Mouse (Mus musculus) liver, adult 2 months (tissue): ENCODE measurements around the gene Gpr4. TPM values are rescaled to one million over a fixed set of nuclear protein-coding genes. Genes with fewer than 3 reads are reported as not detected.

Source experiments
- DNase-seq: peaks from one replicate; pipeline ENCODE4 v3.0.0-alpha.2; 2011; ENCODE audit warnings: low read depth, low spot score; ENCODE audit errors: extremely low read depth
- H3K27ac ChIP-seq: fragments of 200-500 bp; replicated peaks from 2 replicates; pipeline ENCODE4 v1.5.1; 2012; ENCODE audit warnings: low read depth, mild to moderate bottlenecking, control low read depth, inconsistent platforms, low read length; ENCODE audit not compliant: insufficient read depth
- H3K27me3 ChIP-seq: fragments of 200-500 bp; 2 replicates; pipeline ENCODE4 v1.6.1; 2012; ENCODE audit warnings: mild to moderate bottlenecking, moderate library complexity, low read length, inconsistent platforms; ENCODE audit not compliant: control insufficient read depth, insufficient read depth
- H3K36me3 ChIP-seq: fragments of 200-500 bp; 2 replicates; pipeline ENCODE4 v1.6.1; 2012; ENCODE audit warnings: low read length, inconsistent platforms; ENCODE audit not compliant: control insufficient read depth, insufficient read depth
- H3K4me1 ChIP-seq: fragments of 200-500 bp; 2 replicates; pipeline ENCODE4 v1.6.1; 2011; ENCODE audit warnings: low read length; ENCODE audit not compliant: control insufficient read depth, insufficient read depth
- H3K4me3 ChIP-seq: fragments of 200-500 bp; 2 replicates; pipeline ENCODE4 v1.5.1; 2011; ENCODE audit warnings: low read depth, mild to moderate bottlenecking, control low read depth, low read length, moderate library complexity; ENCODE audit not compliant: insufficient read depth
- H3K79me2 ChIP-seq: fragments of 200-500 bp; 2 replicates; pipeline ENCODE4 v1.6.1; 2012; ENCODE audit warnings: inconsistent platforms, mild to moderate bottlenecking, low read length, moderate library complexity; ENCODE audit not compliant: control insufficient read depth, insufficient read depth
- H3K9ac ChIP-seq: fragments of 200-500 bp; 2 replicates; pipeline ENCODE4 v1.6.1; 2012; ENCODE audit warnings: low read depth, mild to moderate bottlenecking, control low read depth, inconsistent platforms, low read length
- CTCF ChIP-seq: fragments of 200-500 bp; IDR thresholded peaks from 2 replicates; pipeline ENCODE4 v1.5.1; 2011; ENCODE audit warnings: low read depth, low read length, control low read depth
- POLR2A ChIP-seq: fragments of 200-500 bp; IDR thresholded peaks from 2 replicates; pipeline ENCODE4 v1.6.1; 2011; ENCODE audit warnings: low read length, control low read depth; ENCODE audit not compliant: insufficient read depth; ENCODE audit errors: extremely low read depth
- WGBS: fragments of 180-500 bp; shearing (Covaris S2); methylation state at CpG from one replicate; pipeline ENCODE4 v1.1.7; 2018; 5-methylcytosine and 5-hydroxymethylcytosine counted together
- polyA plus RNA-seq: library from polyadenylated mRNA; depleted of rRNA; stranded (reverse); fragments of >200 nt; gene quantifications from 2 replicates; pipeline ENCODE4 v1.2.3, GENCODE M21; 2012
- total RNA-seq: library from RNA; depleted of rRNA; stranded (reverse); fragments of >200 nt; gene quantifications from 2 replicates; pipeline ENCODE4 v1.2.3, GENCODE M21; 2014

Gpr4 gene
- total and polyA plus RNA-seq, 2 experiments: 0.09 to 2.7 TPM

DNA sequence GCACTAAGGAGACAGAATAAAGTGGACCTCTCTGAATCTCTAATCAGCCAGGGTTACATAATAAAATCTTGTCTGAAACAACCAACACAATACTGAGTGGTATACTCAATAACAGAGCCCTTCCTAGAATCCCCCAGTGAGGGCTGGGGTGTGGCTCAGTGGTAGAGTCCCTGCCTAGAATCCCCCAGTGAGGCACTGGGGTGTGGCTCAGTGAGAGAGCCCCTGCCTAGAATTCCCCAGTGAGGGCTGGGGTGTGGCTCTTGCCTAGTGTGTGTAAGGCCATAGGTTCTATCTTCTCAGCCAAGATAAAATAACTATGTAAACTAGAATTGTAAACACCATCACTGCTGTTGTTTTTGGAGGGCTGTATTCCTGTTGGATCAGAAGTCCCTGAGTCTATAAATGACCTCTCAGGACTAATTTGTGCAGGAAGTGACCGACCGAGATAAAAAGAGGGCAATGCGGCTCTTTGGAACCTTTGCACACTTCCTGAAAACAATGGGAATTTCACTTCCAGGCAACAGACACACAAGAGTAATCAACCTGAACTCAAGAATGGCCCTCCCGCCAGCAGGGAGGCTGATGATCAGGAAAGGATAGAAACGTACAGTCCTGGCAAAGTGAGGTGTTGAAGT lies 1.2 kb upstream of the Gpr4 start:
- Histone ChIP-seq H3K36me3 (no peaks in the 10 kb centered on the region), H3K9ac (no peak overlapping the region), H3K79me2 (no peaks in the 10 kb centered on the region), H3K27me3 (no peaks in the 10 kb centered on the region), H3K4me1 (no peaks in the 10 kb centered on the region; the same call in 1 of the 2 replicates), H3K4me3 (no peak overlapping the region), H3K27ac (peak overlapping the region; percentile 23; the same call in 1 of the 2 replicates)
- 67% methylated on average over 5 of the region's 5 CpGs for WGBS
- no peak for DNase-seq
- no peak for TF ChIP-seq POLR2A
- TF ChIP-seq CTCF: no peak

DNA sequence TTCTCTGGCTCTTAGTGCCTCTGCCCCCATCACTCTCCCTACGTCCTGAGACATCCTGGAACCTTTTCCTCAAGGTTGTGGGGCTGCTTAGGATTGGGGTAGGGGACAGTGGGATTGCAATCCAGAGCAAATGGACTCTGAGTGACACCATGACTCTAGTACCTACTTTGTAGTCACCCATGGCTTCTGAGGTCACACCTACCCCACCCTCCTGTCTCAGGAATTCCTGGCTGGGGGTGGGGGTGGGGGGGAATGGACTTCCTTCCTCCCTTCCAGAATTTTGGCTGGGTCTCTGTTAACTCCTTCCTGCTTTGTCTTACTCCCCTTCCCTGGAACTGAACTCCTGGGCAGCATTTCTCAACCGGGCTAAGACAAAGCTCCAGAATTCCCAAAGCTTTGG lies 1.0 kb downstream of the Gpr4 start:
- Histone ChIP-seq H3K9ac (no peak overlapping the region), H3K27me3 (no peaks in the 10 kb centered on the region)
- no peak for DNase-seq

DNA sequence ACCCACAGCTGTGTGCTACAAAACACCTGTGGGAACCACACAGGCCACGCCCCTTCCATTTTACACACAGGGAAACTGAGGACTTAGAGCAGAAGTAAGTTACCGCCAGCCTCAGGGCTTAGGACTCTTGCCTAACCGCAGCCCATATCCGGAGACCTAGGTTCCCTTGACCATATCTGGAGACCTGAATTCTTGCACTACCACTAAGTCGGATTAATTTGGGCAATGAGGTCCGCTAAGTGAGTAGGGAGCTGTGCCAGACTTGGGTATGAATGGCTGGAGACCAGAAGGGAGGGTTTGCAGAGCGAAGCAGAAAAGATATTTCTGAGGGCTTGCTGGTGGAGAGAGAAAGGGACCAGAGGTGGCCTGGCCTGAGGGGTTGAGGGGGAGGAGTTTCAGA lies 2.0 kb downstream of the Gpr4 start:
- H3K4me1 ChIP-seq: peaks cover 3% of the 10 kb centered on the region; the same call in 1 of the 2 replicates
- DNase-seq: no peak
- no peaks in the 10 kb centered on the region for H3K27me3 ChIP-seq
- H3K79me2 ChIP-seq: no peaks in the 10 kb centered on the region
- H3K4me3 ChIP-seq: no peak overlapping the region
- no peak for TF ChIP-seq CTCF
- TF ChIP-seq POLR2A: no peak
- H3K9ac ChIP-seq: no peak overlapping the region
- 62% methylated on average over 7 of the region's 7 CpGs for WGBS
- no peak overlapping the region for H3K27ac ChIP-seq
- H3K36me3 ChIP-seq: no peaks in the 10 kb centered on the region

More for the DNA sequence above, 1.0 kb downstream of the Gpr4 start:
- Histone ChIP-seq H3K27ac (no peak overlapping the region), H3K4me3 (peak overlapping the region; percentile 42; the same call in 1 of the 2 replicates), H3K36me3 (no peaks in the 10 kb centered on the region), H3K4me1 (peaks cover 3% of the 10 kb centered on the region; the same call in 1 of the 2 replicates), H3K79me2 (no peaks in the 10 kb centered on the region)
- 72% methylated on average over 2 of the region's 2 CpGs for WGBS
- TF ChIP-seq CTCF (no peak), POLR2A (no peak)

DNA sequence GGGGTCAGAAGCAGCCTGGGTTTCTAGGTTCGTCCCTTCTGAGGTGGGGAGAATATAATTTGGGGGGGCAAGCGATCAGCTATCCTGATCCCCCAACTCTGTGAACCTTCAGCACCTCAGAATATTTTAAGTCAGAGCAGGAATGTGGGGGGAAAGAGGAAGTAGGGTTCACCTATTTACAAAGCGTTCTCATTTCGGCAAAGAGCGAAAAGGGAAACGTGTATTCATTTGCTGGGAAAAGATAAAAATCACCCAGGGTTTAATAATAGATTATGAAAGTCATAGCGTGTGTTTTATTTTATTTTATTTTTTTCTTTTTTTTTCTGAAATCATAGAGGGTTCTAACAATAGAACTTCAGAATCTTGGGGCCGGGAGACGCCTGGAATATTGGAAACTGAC lies 2.6 kb downstream of the Gpr4 start:
- DNase-seq: no peak
- WGBS: 65% methylated on average over 9 of the region's 9 CpGs
- no peak overlapping the region for H3K27ac ChIP-seq
- no peak overlapping the region for H3K4me3 ChIP-seq
- H3K9ac ChIP-seq: no peak overlapping the region
- no peaks in the 10 kb centered on the region for H3K79me2 ChIP-seq
- TF ChIP-seq POLR2A (no peak), CTCF (no peak)
- peaks cover 3% of the 10 kb centered on the region; the same call in 1 of the 2 replicates for H3K4me1 ChIP-seq
- no peaks in the 10 kb centered on the region for H3K27me3 ChIP-seq
- H3K36me3 ChIP-seq: no peaks in the 10 kb centered on the region

DNA sequence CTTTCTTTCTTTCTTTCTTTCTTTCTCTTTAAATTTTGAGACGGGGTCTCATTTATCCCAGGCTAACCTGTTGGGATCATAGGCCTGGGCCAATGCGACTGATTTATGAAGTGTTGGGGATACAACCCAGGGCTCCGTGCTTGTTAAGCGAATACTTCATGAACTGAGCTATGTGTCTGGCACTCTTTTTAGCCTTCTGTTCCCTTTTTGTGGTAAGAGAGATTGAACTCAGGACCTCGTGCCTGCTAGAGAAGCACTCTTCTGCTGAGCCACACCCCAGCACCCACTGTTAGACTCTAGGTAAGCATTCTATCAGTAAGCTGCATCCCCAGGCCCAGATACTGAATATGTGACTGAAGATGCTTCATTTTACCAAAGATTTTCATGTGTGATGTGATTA lies 5.2 kb downstream of the Gpr4 start:
- H3K4me1 ChIP-seq: 0 out of 2 replicates have a peak, but pooled peaks cover 3% of the 10 kb centered on the region
- no peaks in the 10 kb centered on the region for H3K27me3 ChIP-seq
- TF ChIP-seq CTCF (no peak), POLR2A (no peak)
- no peak for DNase-seq
- no peak overlapping the region for H3K27ac ChIP-seq
- 61% methylated on average over 5 of the region's 5 CpGs for WGBS
- H3K36me3 ChIP-seq: no peaks in the 10 kb centered on the region
- H3K4me3 ChIP-seq: no peak overlapping the region
- no peaks in the 10 kb centered on the region for H3K79me2 ChIP-seq
- no peak overlapping the region for H3K9ac ChIP-seq

DNA sequence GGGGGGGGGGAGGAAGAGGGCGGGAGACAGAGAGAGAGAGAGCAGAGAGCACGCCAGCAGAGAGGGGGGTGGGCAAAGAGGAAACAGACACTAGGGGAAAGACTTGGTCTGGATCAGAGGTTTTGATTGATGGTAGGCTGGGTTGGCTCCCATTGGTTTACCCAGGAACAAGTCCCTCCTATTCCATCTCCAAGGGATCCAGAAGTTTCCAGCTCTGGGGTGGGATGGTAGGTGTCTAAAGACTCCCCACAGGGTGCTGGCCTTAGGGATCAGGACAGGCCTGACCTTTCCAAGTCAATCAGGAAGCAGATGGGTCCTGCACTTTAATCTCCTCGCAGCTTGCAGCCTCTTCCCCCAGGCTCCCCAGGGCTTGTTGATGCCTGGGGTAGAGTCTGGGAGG lies 5.6 kb downstream of the Gpr4 start:
- DNase-seq: no peak
- 44% methylated on average over 3 of the region's 3 CpGs for WGBS
- TF ChIP-seq POLR2A: no peak
- no peak for TF ChIP-seq CTCF
- Histone ChIP-seq H3K36me3 (no peaks in the 10 kb centered on the region), H3K27me3 (no peaks in the 10 kb centered on the region), H3K79me2 (no peaks in the 10 kb centered on the region), H3K4me3 (no peak overlapping the region), H3K9ac (no peak overlapping the region), H3K4me1 (0 out of 2 replicates have a peak, but pooled peaks cover 3% of the 10 kb centered on the region), H3K27ac (no peak overlapping the region)
